Mouse (Mus musculus) heart, embryonic 15.5 days (tissue): Measurements from ENCODE around the gene Ptrh2. TPM values are rescaled to one million over a fixed set of nuclear protein-coding genes. Genes with fewer than 3 reads are reported as not detected.

Experiments used
- ATAC-seq: fragments of 200-750 bp; cut with Nextera tagmentation; replicated peaks from 2 replicates; pipeline ENCODE4 v1.8.0; 2017; ENCODE audit warnings: low read depth, moderate TSS enrichment; ENCODE audit not compliant: insufficient number of reproducible peaks, insufficient read depth, low FRiP score
- H3K27ac ChIP-seq: fragments of 300-500 bp; sonication (generic); 2 replicates; pipeline ENCODE4 v1.5.1; 2015; ENCODE audit warnings: mild to moderate bottlenecking, inconsistent platforms
- H3K27me3 ChIP-seq: fragments of 300-500 bp; sonication (generic); 2 replicates; pipeline ENCODE4 v1.6.1; 2015; ENCODE audit warnings: inconsistent platforms
- H3K36me3 ChIP-seq: fragments of 300-500 bp; sonication (generic); 2 replicates; pipeline ENCODE4 v1.6.1; 2015; ENCODE audit warnings: mild to moderate bottlenecking, inconsistent platforms
- H3K4me1 ChIP-seq: fragments of 300-500 bp; sonication (generic); replicated peaks from 2 replicates; pipeline ENCODE4 v1.6.1; 2015; ENCODE audit warnings: inconsistent platforms
- H3K4me2 ChIP-seq: fragments of 300-500 bp; sonication (generic); 2 replicates; pipeline ENCODE4 v1.6.1; 2015; ENCODE audit warnings: inconsistent platforms, mild to moderate bottlenecking, moderate library complexity
- H3K4me3 ChIP-seq: fragments of 300-500 bp; sonication (generic); 2 replicates; pipeline ENCODE4 v1.5.1; 2015; ENCODE audit warnings: mild to moderate bottlenecking, inconsistent platforms
- H3K9ac ChIP-seq: fragments of 300-500 bp; sonication (generic); 2 replicates; pipeline ENCODE4 v1.6.1; 2015; ENCODE audit warnings: mild to moderate bottlenecking, inconsistent platforms
- H3K9me3 ChIP-seq: fragments of 300-500 bp; sonication (generic); replicated peaks from 2 replicates; pipeline ENCODE4 v1.6.1; 2016; ENCODE audit warnings: inconsistent platforms
- WGBS: fragments of 180-500 bp; shearing (Covaris S2); methylation state at CpG from one replicate; pipeline ENCODE4 v1.1.7; 2015; ENCODE audit warnings: mixed read lengths; 5-methylcytosine and 5-hydroxymethylcytosine counted together
- polyA plus RNA-seq: library from polyadenylated mRNA; unstranded; fragments of >200 nt; fragmentation: Nextera tagmentation; extraction: Ambion mirVana; gene quantifications from 2 replicates; pipeline ENCODE4 v1.2.1, GENCODE M21; 2015

The Ptrh2 gene
- polyA plus RNA-seq, 1 experiment from 2014 or later = 16.1 TPM

- Histone ChIP-seq H3K27me3 (no peaks in the 10 kb centered on the region), H3K27ac (no peak overlapping the region), H3K4me3 (no peak overlapping the region), H3K36me3 (peaks cover 84% of the 10 kb centered on the region), H3K9me3 (no peaks in the 10 kb centered on the region), H3K4me2 (no peak overlapping the region), H3K4me1 (no peaks in the 10 kb centered on the region), H3K9ac (no peak overlapping the region)
- ATAC-seq = no peak
- WGBS = 74% methylated on average over 4 of the region's 4 CpGs
Measured at GRCm38 (mm10) chr11:86695461-86695860, 11.7 kb downstream of the Ptrh2 start.

- 88% methylated on average over 4 of the region's 4 CpGs for WGBS
- Histone ChIP-seq H3K36me3 (peaks cover 92% of the 10 kb centered on the region), H3K9me3 (no peaks in the 10 kb centered on the region), H3K27ac (no peak overlapping the region), H3K27me3 (no peaks in the 10 kb centered on the region), H3K4me2 (no peak overlapping the region), H3K9ac (no peak overlapping the region), H3K4me1 (no peaks in the 10 kb centered on the region), H3K4me3 (no peak overlapping the region)
- ATAC-seq = no peak
Measured at GRCm38 (mm10) chr11:86701151-86701550, 17.4 kb downstream of the Ptrh2 start.

- H3K27me3 ChIP-seq = no peaks in the 10 kb centered on the region
- H3K9ac ChIP-seq = no peak overlapping the region
- no peaks in the 10 kb centered on the region for H3K4me1 ChIP-seq
- H3K36me3 ChIP-seq = peaks cover 65% of the 10 kb centered on the region
- H3K4me2 ChIP-seq = no peak overlapping the region
- H3K27ac ChIP-seq = peak overlapping the region; percentile 35; the same call in 1 of the 2 replicates
- no peak for ATAC-seq
- H3K4me3 ChIP-seq = no peak overlapping the region
- no peaks in the 10 kb centered on the region for H3K9me3 ChIP-seq
Measured at GRCm38 (mm10) chr11:86714606-86715005, 30.8 kb downstream of the Ptrh2 start.

GRCm38 (mm10) chr11:86717306-86718065, 33.7 kb downstream of the Ptrh2 start:
- Histone ChIP-seq H3K27ac (no peak overlapping the region), H3K36me3 (peaks cover 60% of the 10 kb centered on the region), H3K4me3 (no peak overlapping the region), H3K4me2 (no peak overlapping the region), H3K9ac (no peak overlapping the region), H3K9me3 (no peaks in the 10 kb centered on the region), H3K27me3 (no peaks in the 10 kb centered on the region), H3K4me1 (no peaks in the 10 kb centered on the region)
- ATAC-seq = no peak
- 81% methylated on average over 6 of the region's 6 CpGs for WGBS

- no peak overlapping the region for H3K27ac ChIP-seq
- no peak overlapping the region for H3K4me3 ChIP-seq
- H3K9ac ChIP-seq = no peak overlapping the region
- no peaks in the 10 kb centered on the region for H3K27me3 ChIP-seq
- H3K4me2 ChIP-seq = no peak overlapping the region
- H3K36me3 ChIP-seq = peaks cover 64% of the 10 kb centered on the region
- H3K9me3 ChIP-seq = no peaks in the 10 kb centered on the region
- no peaks in the 10 kb centered on the region for H3K4me1 ChIP-seq
- no peak for ATAC-seq
- WGBS = 92% methylated on average over 3 of the region's 3 CpGs
Measured at GRCm38 (mm10) chr11:86718369-86718768, 34.6 kb downstream of the Ptrh2 start.

- WGBS = 85% methylated on average over 8 of the region's 8 CpGs
- H3K4me3 ChIP-seq = no peak overlapping the region
- H3K36me3 ChIP-seq = peaks cover 68% of the 10 kb centered on the region
- H3K4me2 ChIP-seq = no peak overlapping the region
- no peaks in the 10 kb centered on the region for H3K9me3 ChIP-seq
- H3K9ac ChIP-seq = no peak overlapping the region
- H3K4me1 ChIP-seq = no peaks in the 10 kb centered on the region
- ATAC-seq = no peak
- H3K27ac ChIP-seq = no peak overlapping the region
- H3K27me3 ChIP-seq = no peaks in the 10 kb centered on the region
Measured at GRCm38 (mm10) chr11:86719390-86719789, 35.6 kb downstream of the Ptrh2 start.

GRCm38 (mm10) chr11:86724004-86724403, 40.2 kb downstream of the Ptrh2 start:
- H3K4me3 ChIP-seq = no peak overlapping the region
- no peak overlapping the region for H3K9ac ChIP-seq
- H3K27me3 ChIP-seq = no peaks in the 10 kb centered on the region
- no peak for ATAC-seq
- H3K36me3 ChIP-seq = peaks cover 71% of the 10 kb centered on the region
- 87% methylated on average over 3 of the region's 3 CpGs for WGBS
- no peak overlapping the region for H3K4me2 ChIP-seq
- no peaks in the 10 kb centered on the region for H3K9me3 ChIP-seq
- H3K27ac ChIP-seq = no peak overlapping the region
- no peaks in the 10 kb centered on the region for H3K4me1 ChIP-seq

GRCm38 (mm10) chr11:86724982-86725381, 41.2 kb downstream of the Ptrh2 start:
- H3K27ac ChIP-seq = no peak overlapping the region
- 75% methylated on average over 7 of the region's 7 CpGs for WGBS
- no peak overlapping the region for H3K9ac ChIP-seq
- H3K36me3 ChIP-seq = peaks cover 65% of the 10 kb centered on the region
- no peak overlapping the region for H3K4me3 ChIP-seq
- H3K4me2 ChIP-seq = no peak overlapping the region
- no peaks in the 10 kb centered on the region for H3K9me3 ChIP-seq
- no peaks in the 10 kb centered on the region for H3K4me1 ChIP-seq
- no peak for ATAC-seq
- H3K27me3 ChIP-seq = no peaks in the 10 kb centered on the region

- no peak for ATAC-seq
- Histone ChIP-seq H3K9ac (no peak overlapping the region), H3K27me3 (no peaks in the 10 kb centered on the region), H3K9me3 (no peaks in the 10 kb centered on the region), H3K4me1 (peaks cover under 1% of the 10 kb centered on the region; the same call in 1 of the 2 replicates), H3K4me2 (no peak overlapping the region), H3K27ac (no peak overlapping the region), H3K36me3 (peaks cover 61% of the 10 kb centered on the region), H3K4me3 (no peak overlapping the region)
Measured at GRCm38 (mm10) chr11:86725607-86726006, 41.8 kb downstream of the Ptrh2 start.

GRCm38 (mm10) chr11:86731443-86731842, 47.7 kb downstream of the Ptrh2 start:
- WGBS = 36% methylated on average over 2 of the region's 2 CpGs
- Histone ChIP-seq H3K9ac (no peak overlapping the region), H3K4me1 (peaks cover 20% of the 10 kb centered on the region; the same call in 1 of the 2 replicates), H3K4me3 (no peak overlapping the region), H3K27me3 (no peaks in the 10 kb centered on the region), H3K36me3 (peaks cover 32% of the 10 kb centered on the region), H3K27ac (peak overlapping the region; percentile 88), H3K4me2 (peak overlapping the region; percentile 6; the same call in 1 of the 2 replicates), H3K9me3 (no peaks in the 10 kb centered on the region)
- ATAC-seq = peak; percentile 94

GRCm38 (mm10) chr11:86734241-86734939, 50.6 kb downstream of the Ptrh2 start:
- no peaks in the 10 kb centered on the region for H3K9me3 ChIP-seq
- H3K9ac ChIP-seq = peak overlapping the region; percentile 28; the same call in 1 of the 2 replicates
- H3K4me1 ChIP-seq = peaks cover 22% of the 10 kb centered on the region; the same call in 1 of the 2 replicates
- peaks cover 11% of the 10 kb centered on the region; the same call in 1 of the 2 replicates for H3K36me3 ChIP-seq
- WGBS = 66% methylated on average over 10 of the region's 10 CpGs
- H3K27ac ChIP-seq = peak overlapping the region; percentile 61
- no peak overlapping the region for H3K4me2 ChIP-seq
- ATAC-seq = no peak
- H3K27me3 ChIP-seq = no peaks in the 10 kb centered on the region
- H3K4me3 ChIP-seq = no peak overlapping the region
